Mouse (Mus musculus) kidney, postnatal 0 days (tissue): ENCODE data around the gene Wnt7b. TPM values are rescaled to one million over a fixed set of nuclear protein-coding genes. Genes with fewer than 3 reads are reported as not detected.

Experiments used
- ATAC-seq: fragments of 200-750 bp; cut with Nextera tagmentation; replicated peaks from 2 replicates; pipeline ENCODE4 v1.8.0; 2017; ENCODE audit warnings: low read depth, moderate number of reproducible peaks, moderate TSS enrichment, moderate library complexity; ENCODE audit not compliant: low FRiP score
- DNase-seq: peaks from one replicate; pipeline ENCODE4 v3.0.0-alpha.2; 2016; ENCODE audit warnings: low spot score
- H3K27ac ChIP-seq: fragments of 300-500 bp; sonication (generic); 2 replicates; pipeline ENCODE4 v1.5.1; 2014; ENCODE audit warnings: mild to moderate bottlenecking
- H3K27me3 ChIP-seq: fragments of 300-500 bp; sonication (generic); 2 replicates; pipeline ENCODE4 v1.6.1; 2014; ENCODE audit warnings: low read length, mixed read lengths; ENCODE audit not compliant: insufficient read depth
- H3K36me3 ChIP-seq: fragments of 300-500 bp; sonication (generic); 2 replicates; pipeline ENCODE4 v1.6.1; 2014; ENCODE audit warnings: low read length, mixed read lengths; ENCODE audit not compliant: insufficient read depth
- H3K4me1 ChIP-seq: fragments of 300-500 bp; sonication (generic); replicated peaks from 2 replicates; pipeline ENCODE4 v1.6.1; 2014; ENCODE audit warnings: antibody characterized with exemption, low read length, mixed read lengths; ENCODE audit not compliant: insufficient read depth
- H3K4me2 ChIP-seq: fragments of 300-500 bp; sonication (generic); 2 replicates; pipeline ENCODE4 v1.6.1; 2014; ENCODE audit warnings: mild to moderate bottlenecking, low read length, moderate library complexity, mixed read lengths
- H3K4me3 ChIP-seq: fragments of 300-500 bp; sonication (generic); replicated peaks from 2 replicates; pipeline ENCODE4 v1.5.1; 2014; ENCODE audit warnings: low read depth, low read length
- H3K9ac ChIP-seq: fragments of 300-500 bp; sonication (generic); 2 replicates; pipeline ENCODE4 v1.6.1; 2014; ENCODE audit warnings: low read depth, low read length
- H3K9me3 ChIP-seq: fragments of 300-500 bp; sonication (generic); replicated peaks from 2 replicates; pipeline ENCODE4 v1.6.1; 2016; ENCODE audit warnings: low read length, inconsistent platforms, mixed read lengths
- CTCF ChIP-seq: IDR thresholded peaks from 2 replicates; pipeline ENCODE4 v1.5.1; 2016; ENCODE audit warnings: antibody characterized with exemption, low read depth, mild to moderate bottlenecking, moderate library complexity
- WGBS: fragments of 180-500 bp; shearing (Covaris S2); extraction: QIAGEN DNeasy Blood & Tissue Kit; methylation state at CpG from one replicate; pipeline ENCODE4 v1.1.7; 2014; 5-methylcytosine and 5-hydroxymethylcytosine counted together
- polyA plus RNA-seq: library from polyadenylated mRNA; unstranded; fragments of >200 nt; fragmentation: Nextera tagmentation; extraction: Ambion mirVana; gene quantifications from 2 replicates; pipeline ENCODE4 v1.2.1, GENCODE M21; 2015

Gene Wnt7b
- 24.9 and 26.3 TPM in 2 replicates for polyA plus RNA-seq

DNA sequence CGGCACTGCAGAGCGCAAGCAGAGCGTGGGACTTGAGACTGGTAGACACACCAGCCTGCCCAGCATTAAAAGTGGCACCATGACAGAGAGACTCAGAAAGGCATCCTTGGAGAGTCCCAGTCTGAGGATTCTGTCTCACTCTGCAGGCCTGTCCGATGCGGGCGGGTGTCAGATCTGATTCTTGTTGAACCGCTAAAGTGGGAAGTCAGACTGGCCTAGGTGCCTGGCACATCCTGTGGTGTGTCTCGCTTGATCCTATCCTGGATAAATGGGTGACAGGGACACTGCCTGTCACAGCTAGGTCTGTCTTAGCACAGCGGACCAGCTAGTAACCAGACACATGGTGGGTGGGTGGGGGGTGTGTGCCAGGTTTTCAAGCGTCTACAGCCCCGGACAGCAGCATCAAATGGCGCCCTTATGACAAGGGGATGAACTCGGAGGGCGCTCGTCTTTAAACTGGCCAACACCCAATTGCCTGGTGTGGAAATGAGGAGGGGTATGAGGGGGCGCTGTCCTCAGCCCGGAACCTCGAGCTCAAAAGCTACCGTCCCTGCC, at the start of gene Wnt7b:
Gene Wnt7b, minus strand, starts transcription at position 118 of the 555 bp plus-strand sequence.
- WGBS = 2% methylated on average over 19 of the region's 19 CpGs
- peak within 1 kb of the TSS; percentile 60 for H3K9ac ChIP-seq
- no peaks in the 10 kb centered on the region for H3K36me3 ChIP-seq
- H3K4me2 ChIP-seq = peak within 1 kb of the TSS; percentile 93
- H3K27me3 ChIP-seq = peaks cover 54% of the 10 kb centered on the region
- no peaks in the 10 kb centered on the region for H3K9me3 ChIP-seq
- DNase-seq (no peak), ATAC-seq (no peak)
- peaks cover 25% of the 10 kb centered on the region; the same call in 1 of the 2 replicates for H3K4me1 ChIP-seq
- H3K27ac ChIP-seq = peak within 1 kb of the TSS; percentile 47; the same call in 1 of the 2 replicates
- peak within 1 kb of the TSS; percentile 61 for H3K4me3 ChIP-seq
- TF ChIP-seq CTCF = no peak

DNA sequence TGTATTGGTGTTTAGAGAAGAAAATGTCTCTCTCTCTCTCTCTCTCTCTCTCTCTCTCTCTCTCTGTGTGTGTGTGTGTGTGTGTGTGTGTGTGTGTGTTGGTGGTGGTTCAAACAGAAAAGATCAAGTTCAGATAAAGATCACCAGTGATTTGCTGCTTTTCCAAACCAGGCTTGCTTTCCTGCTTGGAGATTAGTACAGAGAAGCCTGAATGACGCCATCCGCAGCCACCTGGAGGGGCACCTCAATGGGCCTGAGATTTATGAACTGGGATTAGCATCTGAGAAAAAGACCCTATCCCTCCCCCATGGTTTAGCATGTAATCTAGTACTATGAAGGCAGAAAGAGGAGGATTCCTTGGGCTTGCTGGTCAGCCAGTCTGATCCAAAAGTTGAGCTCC, 49.3 kb upstream of the Wnt7b start:
- Histone ChIP-seq H3K4me1 (peaks cover 12% of the 10 kb centered on the region; the same call in 1 of the 2 replicates), H3K9me3 (no peaks in the 10 kb centered on the region), H3K27me3 (no peaks in the 10 kb centered on the region), H3K36me3 (no peaks in the 10 kb centered on the region), H3K4me2 (no peak overlapping the region), H3K9ac (no peak overlapping the region), H3K4me3 (no peak overlapping the region), H3K27ac (peak overlapping the region; percentile 13; the same call in 1 of the 2 replicates)
- no peak for TF ChIP-seq CTCF
- no peak for ATAC-seq
- 29% methylated on average over 2 of the region's 2 CpGs for WGBS
- peak; percentile 44 for DNase-seq

GRCm38 (mm10) chr15:85629924-85630545, 47.8 kb upstream of the Wnt7b start:
- no peak for TF ChIP-seq CTCF
- H3K4me2 ChIP-seq = no peak overlapping the region
- no peak for DNase-seq
- no peak overlapping the region for H3K9ac ChIP-seq
- WGBS = 81% methylated on average over 7 of the region's 7 CpGs
- H3K4me3 ChIP-seq = no peak overlapping the region
- H3K27ac ChIP-seq = no peak overlapping the region
- H3K36me3 ChIP-seq = no peaks in the 10 kb centered on the region
- H3K4me1 ChIP-seq = peaks cover 12% of the 10 kb centered on the region; the same call in 1 of the 2 replicates
- no peaks in the 10 kb centered on the region for H3K27me3 ChIP-seq
- ATAC-seq = no peak
- H3K9me3 ChIP-seq = no peaks in the 10 kb centered on the region

- peak overlapping the region; percentile 42 for H3K4me3 ChIP-seq
- H3K27ac ChIP-seq = no peak overlapping the region
- H3K9ac ChIP-seq = peak overlapping the region; percentile 78
- 0 out of 2 replicates have a peak, but pooled peaks cover 4% of the 10 kb centered on the region for H3K9me3 ChIP-seq
- 3% methylated on average over 51 of the region's 68 CpGs for WGBS
- peak; percentile 26; the same call in 1 of the 2 replicates for TF ChIP-seq CTCF
- no peaks in the 10 kb centered on the region for H3K27me3 ChIP-seq
- peak overlapping the region; percentile 83 for H3K4me2 ChIP-seq
- no peaks in the 10 kb centered on the region for H3K36me3 ChIP-seq
- peak; percentile 31 for DNase-seq
- 0 out of 2 replicates have a peak, but pooled peaks cover 3% of the 10 kb centered on the region for H3K4me1 ChIP-seq
- peak; percentile 48; the same call in 1 of the 2 replicates for ATAC-seq
Measured at GRCm38 (mm10) chr15:85625666-85626279, 43.5 kb upstream of the Wnt7b start.

- TF ChIP-seq CTCF = no peak
- H3K9me3 ChIP-seq = 0 out of 2 replicates have a peak, but pooled peaks cover 4% of the 10 kb centered on the region
- no peak overlapping the region for H3K4me3 ChIP-seq
- no peaks in the 10 kb centered on the region for H3K36me3 ChIP-seq
- WGBS = 81% methylated on average over 13 of the region's 13 CpGs
- 0 out of 2 replicates have a peak, but pooled peaks cover 3% of the 10 kb centered on the region for H3K4me1 ChIP-seq
- no peak overlapping the region for H3K27ac ChIP-seq
- no peak overlapping the region for H3K4me2 ChIP-seq
- DNase-seq = no peak
- no peaks in the 10 kb centered on the region for H3K27me3 ChIP-seq
- no peak for ATAC-seq
- no peak overlapping the region for H3K9ac ChIP-seq
Measured at GRCm38 (mm10) chr15:85622213-85622612, 39.9 kb upstream of the Wnt7b start.

- DNase-seq (no peak), ATAC-seq (no peak)
- no peak overlapping the region for H3K27ac ChIP-seq
- H3K9ac ChIP-seq = 0 out of 2 replicates have a peak overlapping the region, but pooled peaks have one; percentile 8
- no peaks in the 10 kb centered on the region for H3K36me3 ChIP-seq
- no peaks in the 10 kb centered on the region for H3K27me3 ChIP-seq
- 33% methylated on average over 21 of the region's 21 CpGs for WGBS
- peaks cover 32% of the 10 kb centered on the region for H3K4me1 ChIP-seq
- TF ChIP-seq CTCF = no peak
- peak overlapping the region; percentile 37 for H3K4me2 ChIP-seq
- H3K9me3 ChIP-seq = no peaks in the 10 kb centered on the region
- H3K4me3 ChIP-seq = no peak overlapping the region
Measured at GRCm38 (mm10) chr15:85615537-85616100, 33.3 kb upstream of the Wnt7b start.
